Mouse (Mus musculus): ENCODE data around the gene Cdk18. TPM values are rescaled to one million over a fixed set of nuclear protein-coding genes. Genes with fewer than 3 reads are reported as not detected.
A peak's percentile ranks its signal among the peaks of the same experiment; 100 is the strongest.

Gene Cdk18
- total and polyA plus RNA-seq, 2 experiments, result 4.7 to 33.2 TPM

GRCm38 (mm10) chr1:132159681-132160080, 20.2 kb upstream of the Cdk18 start:
- Histone ChIP-seq H3K27ac (replicated peaks; ENCODE audit: insufficient read depth, low read depth, low read length) (no peak overlapping the region), H3K4me1 (ENCODE audit: control insufficient read depth, insufficient read depth, low read length) (no peaks in the 10 kb centered on the region), H3K36me3 (ENCODE audit: control insufficient read depth, insufficient read depth, low read length) (no peaks in the 10 kb centered on the region), H3K9ac (ENCODE audit: low read depth, low read length) (no peak overlapping the region), H3K79me2 (ENCODE audit: control insufficient read depth, insufficient read depth, low read length) (no peaks in the 10 kb centered on the region), H3K27me3 (ENCODE audit: control insufficient read depth, insufficient read depth, low read length) (no peaks in the 10 kb centered on the region), H3K4me3 (ENCODE audit: insufficient read depth, low read depth, low read length) (no peak overlapping the region)
- no peak for DNase-seq (ENCODE audit: extremely low read depth, low read depth, low spot score)
- WGBS, result 76% methylated on average over 4 of the region's 4 CpGs
- TF ChIP-seq POLR2A (IDR thresholded peaks at IDR 0.05; ENCODE audit: extremely low read depth, insufficient read depth, low read length) (no peak), CTCF (IDR thresholded peaks at IDR 0.05; ENCODE audit: low read depth, low read length) (no peak)

DNA sequence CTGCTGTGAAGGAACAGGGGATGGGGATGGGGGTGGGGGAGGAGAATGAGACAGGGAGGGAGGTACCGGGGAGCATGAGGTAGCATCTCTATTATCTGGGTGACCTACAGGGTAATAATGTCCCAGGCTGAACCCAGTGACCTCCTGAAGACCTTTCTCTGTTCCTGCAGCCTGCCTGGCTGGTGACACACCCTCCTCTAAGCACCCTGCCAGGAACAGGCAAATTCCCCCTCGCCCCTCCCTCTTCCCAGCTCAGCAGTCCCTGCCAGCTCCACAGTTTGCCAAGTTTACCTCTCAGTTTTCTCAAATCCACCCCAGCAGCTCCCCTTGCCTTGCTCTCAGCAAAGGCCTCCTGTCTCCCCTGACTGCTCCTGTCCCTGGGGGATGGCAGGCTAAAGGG, 19.3 kb upstream of the Cdk18 start:
- 27% methylated on average over 2 of the region's 2 CpGs for WGBS

GRCm38 (mm10) chr1:132157808-132158207, 18.3 kb upstream of the Cdk18 start:
- no peaks in the 10 kb centered on the region for H3K27me3 ChIP-seq (ENCODE audit: control insufficient read depth, insufficient read depth, low read length)
- H3K4me3 ChIP-seq (ENCODE audit: insufficient read depth, low read depth, low read length), result no peak overlapping the region
- 40% methylated on average over 7 of the region's 7 CpGs for whole genome bisulfite sequencing
- DNase-seq (ENCODE audit: extremely low read depth, low read depth, low spot score), result no peak
- H3K27ac ChIP-seq (replicated peaks; ENCODE audit: insufficient read depth, low read depth, low read length), result no peak overlapping the region
- no peaks in the 10 kb centered on the region for H3K4me1 ChIP-seq (ENCODE audit: control insufficient read depth, insufficient read depth, low read length)
- no peaks in the 10 kb centered on the region for H3K36me3 ChIP-seq (ENCODE audit: control insufficient read depth, insufficient read depth, low read length)
- TF ChIP-seq POLR2A (IDR thresholded peaks at IDR 0.05; ENCODE audit: extremely low read depth, insufficient read depth, low read length) (no peak), CTCF (IDR thresholded peaks at IDR 0.05; ENCODE audit: low read depth, low read length) (no peak)
- H3K9ac ChIP-seq (ENCODE audit: low read depth, low read length), result no peak overlapping the region
- no peaks in the 10 kb centered on the region for H3K79me2 ChIP-seq (ENCODE audit: control insufficient read depth, insufficient read depth, low read length)

More for the DNA sequence above, 19.3 kb upstream of the Cdk18 start:
- no peak for DNase-seq (ENCODE audit: extremely low read depth, low read depth, low spot score)
- TF ChIP-seq CTCF (IDR thresholded peaks at IDR 0.05; ENCODE audit: low read depth, low read length) (no peak), POLR2A (IDR thresholded peaks at IDR 0.05; ENCODE audit: extremely low read depth, insufficient read depth, low read length) (no peak)
- Histone ChIP-seq H3K4me1 (ENCODE audit: control insufficient read depth, insufficient read depth, low read length) (no peaks in the 10 kb centered on the region), H3K27ac (replicated peaks; ENCODE audit: insufficient read depth, low read depth, low read length) (no peak overlapping the region), H3K27me3 (ENCODE audit: control insufficient read depth, insufficient read depth, low read length) (no peaks in the 10 kb centered on the region), H3K36me3 (ENCODE audit: control insufficient read depth, insufficient read depth, low read length) (no peaks in the 10 kb centered on the region), H3K4me3 (ENCODE audit: insufficient read depth, low read depth, low read length) (no peak overlapping the region), H3K79me2 (ENCODE audit: control insufficient read depth, insufficient read depth, low read length) (no peaks in the 10 kb centered on the region), H3K9ac (ENCODE audit: low read depth, low read length) (no peak overlapping the region)

- peak; percentile 81 for DNase-seq (ENCODE audit: extremely low read depth, low read depth, low spot score)
- Histone ChIP-seq H3K36me3 (ENCODE audit: control insufficient read depth, insufficient read depth, low read length) (no peaks in the 10 kb centered on the region), H3K27ac (replicated peaks; ENCODE audit: insufficient read depth, low read depth, low read length) (no peak overlapping the region), H3K4me1 (ENCODE audit: control insufficient read depth, insufficient read depth, low read length) (no peaks in the 10 kb centered on the region), H3K4me3 (ENCODE audit: insufficient read depth, low read depth, low read length) (no peak overlapping the region), H3K79me2 (ENCODE audit: control insufficient read depth, insufficient read depth, low read length) (no peaks in the 10 kb centered on the region), H3K27me3 (ENCODE audit: control insufficient read depth, insufficient read depth, low read length) (no peaks in the 10 kb centered on the region), H3K9ac (ENCODE audit: low read depth, low read length) (no peak overlapping the region)
- TF ChIP-seq POLR2A (IDR thresholded peaks at IDR 0.05; ENCODE audit: extremely low read depth, insufficient read depth, low read length), result no peak
- peak; percentile 99 for TF ChIP-seq CTCF (IDR thresholded peaks at IDR 0.05; ENCODE audit: low read depth, low read length)
- 16% methylated on average over 14 of the region's 14 CpGs for WGBS
Measured at GRCm38 (mm10) chr1:132157016-132157781, 17.7 kb upstream of the Cdk18 start.

DNA sequence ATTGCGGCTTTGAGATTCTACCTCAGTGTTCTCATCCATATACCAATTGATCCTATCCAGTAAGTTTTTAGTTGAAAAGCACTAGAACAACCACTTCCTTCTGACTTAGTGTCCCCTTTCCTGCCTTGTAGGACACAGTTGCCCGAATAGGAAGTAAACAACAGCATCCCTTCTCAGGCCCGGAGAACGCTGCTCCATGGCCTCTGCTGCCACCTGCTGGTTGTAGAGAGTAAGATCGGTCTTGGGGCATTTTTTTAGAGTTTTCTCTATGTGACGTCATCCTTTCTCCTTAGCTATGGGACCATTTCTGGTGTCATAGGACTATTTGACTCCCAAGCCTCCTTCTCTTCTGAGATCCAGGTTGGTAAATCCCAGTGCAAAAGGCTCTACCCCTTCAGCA, 16.3 kb upstream of the Cdk18 start:
- WGBS, result 13% methylated on average over 6 of the region's 6 CpGs
- Histone ChIP-seq H3K36me3 (ENCODE audit: control insufficient read depth, insufficient read depth, low read length) (no peaks in the 10 kb centered on the region), H3K79me2 (ENCODE audit: control insufficient read depth, insufficient read depth, low read length) (no peaks in the 10 kb centered on the region), H3K4me3 (ENCODE audit: insufficient read depth, low read depth, low read length) (no peak overlapping the region), H3K4me1 (ENCODE audit: control insufficient read depth, insufficient read depth, low read length) (no peaks in the 10 kb centered on the region), H3K27ac (replicated peaks; ENCODE audit: insufficient read depth, low read depth, low read length) (no peak overlapping the region), H3K9ac (ENCODE audit: low read depth, low read length) (no peak overlapping the region), H3K27me3 (ENCODE audit: control insufficient read depth, insufficient read depth, low read length) (no peaks in the 10 kb centered on the region)
- peak; percentile 68 for DNase-seq (ENCODE audit: extremely low read depth, low read depth, low spot score)
- TF ChIP-seq POLR2A (IDR thresholded peaks at IDR 0.05; ENCODE audit: extremely low read depth, insufficient read depth, low read length), result no peak
- peak; percentile 95 for TF ChIP-seq CTCF (IDR thresholded peaks at IDR 0.05; ENCODE audit: low read depth, low read length)

GRCm38 (mm10) chr1:132153691-132154090, 14.2 kb upstream of the Cdk18 start:
- 83% methylated on average over 8 of the region's 8 CpGs for WGBS
- H3K36me3 ChIP-seq (ENCODE audit: control insufficient read depth, insufficient read depth, low read length), result no peaks in the 10 kb centered on the region
- H3K27ac ChIP-seq (replicated peaks; ENCODE audit: insufficient read depth, low read depth, low read length), result peak overlapping the region; percentile 33
- no peak overlapping the region for H3K9ac ChIP-seq (ENCODE audit: low read depth, low read length)
- TF ChIP-seq POLR2A (IDR thresholded peaks at IDR 0.05; ENCODE audit: extremely low read depth, insufficient read depth, low read length) (no peak), CTCF (IDR thresholded peaks at IDR 0.05; ENCODE audit: low read depth, low read length) (no peak)
- no peak overlapping the region for H3K4me3 ChIP-seq (ENCODE audit: insufficient read depth, low read depth, low read length)
- H3K79me2 ChIP-seq (ENCODE audit: control insufficient read depth, insufficient read depth, low read length), result no peaks in the 10 kb centered on the region
- no peaks in the 10 kb centered on the region for H3K27me3 ChIP-seq (ENCODE audit: control insufficient read depth, insufficient read depth, low read length)
- DNase-seq (ENCODE audit: extremely low read depth, low read depth, low spot score), result no peak
- no peaks in the 10 kb centered on the region for H3K4me1 ChIP-seq (ENCODE audit: control insufficient read depth, insufficient read depth, low read length)

All from liver, adult 2 months (tissue).